Mouse (Mus musculus) kidney, postnatal 0 days (tissue): Measurements from ENCODE around the gene Srebf2. TPM values are rescaled to one million over a fixed set of nuclear protein-coding genes. Genes with fewer than 3 reads are reported as not detected.

ENCODE experiments used
- ATAC-seq: fragments of 200-750 bp; cut with Nextera tagmentation; replicated peaks from 2 replicates; pipeline ENCODE4 v1.8.0; 2017; ENCODE audit warnings: low read depth, moderate number of reproducible peaks, moderate TSS enrichment, moderate library complexity; ENCODE audit not compliant: low FRiP score
- DNase-seq: peaks from one replicate; pipeline ENCODE4 v3.0.0-alpha.2; 2016; ENCODE audit warnings: low spot score
- H3K27ac ChIP-seq: fragments of 300-500 bp; sonication (generic); 2 replicates; pipeline ENCODE4 v1.5.1; 2014; ENCODE audit warnings: mild to moderate bottlenecking
- H3K27me3 ChIP-seq: fragments of 300-500 bp; sonication (generic); 2 replicates; pipeline ENCODE4 v1.6.1; 2014; ENCODE audit warnings: low read length, mixed read lengths; ENCODE audit not compliant: insufficient read depth
- H3K36me3 ChIP-seq: fragments of 300-500 bp; sonication (generic); 2 replicates; pipeline ENCODE4 v1.6.1; 2014; ENCODE audit warnings: low read length, mixed read lengths; ENCODE audit not compliant: insufficient read depth
- H3K4me1 ChIP-seq: fragments of 300-500 bp; sonication (generic); replicated peaks from 2 replicates; pipeline ENCODE4 v1.6.1; 2014; ENCODE audit warnings: antibody characterized with exemption, low read length, mixed read lengths; ENCODE audit not compliant: insufficient read depth
- H3K4me2 ChIP-seq: fragments of 300-500 bp; sonication (generic); 2 replicates; pipeline ENCODE4 v1.6.1; 2014; ENCODE audit warnings: mild to moderate bottlenecking, low read length, moderate library complexity, mixed read lengths
- H3K4me3 ChIP-seq: fragments of 300-500 bp; sonication (generic); replicated peaks from 2 replicates; pipeline ENCODE4 v1.5.1; 2014; ENCODE audit warnings: low read depth, low read length
- H3K9ac ChIP-seq: fragments of 300-500 bp; sonication (generic); 2 replicates; pipeline ENCODE4 v1.6.1; 2014; ENCODE audit warnings: low read depth, low read length
- H3K9me3 ChIP-seq: fragments of 300-500 bp; sonication (generic); replicated peaks from 2 replicates; pipeline ENCODE4 v1.6.1; 2016; ENCODE audit warnings: low read length, inconsistent platforms, mixed read lengths
- CTCF ChIP-seq: IDR thresholded peaks from 2 replicates; pipeline ENCODE4 v1.5.1; 2016; ENCODE audit warnings: antibody characterized with exemption, low read depth, mild to moderate bottlenecking, moderate library complexity
- WGBS: fragments of 180-500 bp; shearing (Covaris S2); extraction: QIAGEN DNeasy Blood & Tissue Kit; methylation state at CpG from one replicate; pipeline ENCODE4 v1.1.7; 2014; 5-methylcytosine and 5-hydroxymethylcytosine counted together
- polyA plus RNA-seq: library from polyadenylated mRNA; unstranded; fragments of >200 nt; fragmentation: Nextera tagmentation; extraction: Ambion mirVana; gene quantifications from 2 replicates; pipeline ENCODE4 v1.2.1, GENCODE M21; 2015

Srebf2 gene
- polyA plus RNA-seq, 1 experiment from 2014 or later: 89.0 TPM

- TF ChIP-seq CTCF: peak; percentile 65
- no peak overlapping the region for H3K4me2 ChIP-seq
- DNase-seq (peak; percentile 53), ATAC-seq (no peak)
- peaks cover 58% of the 10 kb centered on the region; the same call in 1 of the 2 replicates for H3K36me3 ChIP-seq
- H3K4me1 ChIP-seq: no peaks in the 10 kb centered on the region
- 96% methylated on average over 10 of the region's 10 CpGs for whole genome bisulfite sequencing
- no peak overlapping the region for H3K27ac ChIP-seq
- no peaks in the 10 kb centered on the region for H3K9me3 ChIP-seq
- H3K27me3 ChIP-seq: no peaks in the 10 kb centered on the region
- H3K4me3 ChIP-seq: no peak overlapping the region
- no peak overlapping the region for H3K9ac ChIP-seq
Observed at GRCm38 (mm10) chr15:82188481-82189240, 41.7 kb downstream of the Srebf2 start.

DNA sequence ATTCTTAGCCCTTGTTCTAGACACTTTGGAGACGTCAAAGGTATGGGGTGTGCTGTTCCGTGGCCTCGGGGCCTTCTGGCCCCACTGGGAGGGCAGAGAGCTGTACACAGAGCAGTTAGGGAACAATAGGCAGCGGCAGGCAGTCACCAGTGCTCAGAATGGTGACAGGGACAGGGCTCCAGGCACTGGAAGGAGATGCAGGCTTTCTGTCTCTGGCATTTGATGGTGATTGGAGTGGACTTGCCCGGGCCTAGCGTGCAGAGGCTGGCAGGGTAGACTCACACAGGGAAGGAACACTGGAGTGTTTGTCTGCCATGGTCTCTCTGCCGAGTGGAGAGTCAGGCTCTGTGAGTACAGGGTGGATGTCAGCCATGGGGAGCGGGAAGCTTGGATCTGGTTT, 45.6 kb downstream of the Srebf2 start:
- H3K27me3 ChIP-seq: no peaks in the 10 kb centered on the region
- peaks cover 63% of the 10 kb centered on the region for H3K36me3 ChIP-seq
- H3K27ac ChIP-seq: no peak overlapping the region
- H3K4me3 ChIP-seq: no peak overlapping the region
- no peak for TF ChIP-seq CTCF
- no peaks in the 10 kb centered on the region for H3K9me3 ChIP-seq
- no peak overlapping the region for H3K4me2 ChIP-seq
- no peaks in the 10 kb centered on the region for H3K4me1 ChIP-seq
- no peak overlapping the region for H3K9ac ChIP-seq
- DNase-seq (no peak), ATAC-seq (no peak)
- WGBS: 87% methylated on average over 8 of the region's 8 CpGs

DNA sequence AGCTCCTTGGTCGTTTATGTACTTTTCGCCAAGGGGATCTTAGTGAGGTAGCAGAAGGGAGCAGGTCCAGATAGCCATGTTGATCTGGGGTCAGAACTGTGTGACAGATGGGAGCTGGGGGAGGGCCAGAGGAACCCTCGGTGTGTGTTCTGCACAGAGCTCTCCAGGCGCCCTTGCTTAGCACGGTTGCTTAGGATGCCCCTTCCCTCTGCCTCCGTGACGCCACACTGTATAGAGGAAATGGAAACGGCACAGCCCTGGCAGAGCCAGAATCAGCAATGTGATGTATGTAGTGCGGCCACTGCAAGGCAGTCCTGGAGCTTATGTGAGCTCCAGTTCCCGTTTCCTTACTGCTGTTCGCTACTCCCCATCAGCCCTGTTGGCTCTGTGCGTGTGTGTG, 49.3 kb downstream of the Srebf2 start:
- no peaks in the 10 kb centered on the region for H3K4me1 ChIP-seq
- H3K27me3 ChIP-seq: no peaks in the 10 kb centered on the region
- no peak overlapping the region for H3K27ac ChIP-seq
- H3K36me3 ChIP-seq: peaks cover 60% of the 10 kb centered on the region
- WGBS: 85% methylated on average over 12 of the region's 12 CpGs
- no peak for TF ChIP-seq CTCF
- H3K4me2 ChIP-seq: no peak overlapping the region
- H3K9me3 ChIP-seq: no peaks in the 10 kb centered on the region
- ATAC-seq: no peak
- no peak overlapping the region for H3K4me3 ChIP-seq
- no peak for DNase-seq
- H3K9ac ChIP-seq: no peak overlapping the region

DNA sequence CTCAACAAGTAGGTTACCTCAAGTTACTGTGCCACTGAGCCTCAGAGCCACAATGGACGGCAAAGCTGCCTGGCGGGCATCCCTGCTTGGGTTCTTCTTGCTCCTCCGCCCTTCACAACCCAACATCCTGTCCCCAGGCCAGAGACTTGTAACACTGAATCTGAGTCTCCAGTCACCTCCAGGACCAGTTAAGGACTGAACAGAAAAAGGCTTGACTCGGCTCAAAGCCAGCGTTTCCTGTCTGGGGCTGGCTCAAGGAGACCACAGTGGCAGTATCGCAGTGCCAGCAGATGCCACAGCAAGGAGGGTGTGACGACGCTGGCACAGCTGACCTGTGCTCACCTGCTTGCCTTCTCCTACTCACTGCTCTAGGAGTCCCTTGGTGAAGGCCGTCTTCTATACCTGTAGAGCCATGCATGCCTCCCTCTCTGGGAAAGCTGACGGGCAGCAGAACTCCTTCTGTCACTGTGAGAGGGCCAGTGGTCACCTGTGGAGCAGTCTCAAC, 50.3 kb downstream of the Srebf2 start:
- 91% methylated on average over 10 of the region's 10 CpGs for WGBS
- H3K27ac ChIP-seq: no peak overlapping the region
- no peaks in the 10 kb centered on the region for H3K9me3 ChIP-seq
- H3K9ac ChIP-seq: no peak overlapping the region
- H3K4me1 ChIP-seq: no peaks in the 10 kb centered on the region
- no peak for TF ChIP-seq CTCF
- no peak overlapping the region for H3K4me2 ChIP-seq
- no peaks in the 10 kb centered on the region for H3K27me3 ChIP-seq
- no peak overlapping the region for H3K4me3 ChIP-seq
- DNase-seq (no peak), ATAC-seq (no peak)
- peaks cover 64% of the 10 kb centered on the region for H3K36me3 ChIP-seq

GRCm38 (mm10) chr15:82197937-82198336, 51.0 kb downstream of the Srebf2 start:
- H3K36me3 ChIP-seq: peaks cover 67% of the 10 kb centered on the region
- DNase-seq (no peak), ATAC-seq (no peak)
- H3K4me3 ChIP-seq: no peak overlapping the region
- H3K9me3 ChIP-seq: no peaks in the 10 kb centered on the region
- TF ChIP-seq CTCF: no peak
- no peak overlapping the region for H3K27ac ChIP-seq
- H3K4me1 ChIP-seq: no peaks in the 10 kb centered on the region
- no peak overlapping the region for H3K9ac ChIP-seq
- WGBS: 86% methylated on average over 11 of the region's 11 CpGs
- H3K27me3 ChIP-seq: no peaks in the 10 kb centered on the region
- H3K4me2 ChIP-seq: no peak overlapping the region

- DNase-seq (no peak), ATAC-seq (no peak)
- Histone ChIP-seq H3K27ac (no peak overlapping the region), H3K9me3 (no peaks in the 10 kb centered on the region), H3K4me2 (no peak overlapping the region), H3K4me1 (no peaks in the 10 kb centered on the region), H3K27me3 (no peaks in the 10 kb centered on the region), H3K36me3 (peaks cover 67% of the 10 kb centered on the region), H3K4me3 (no peak overlapping the region), H3K9ac (no peak overlapping the region)
- WGBS: 86% methylated on average over 7 of the region's 7 CpGs
- TF ChIP-seq CTCF: no peak
Observed at GRCm38 (mm10) chr15:82198342-82198741, 51.4 kb downstream of the Srebf2 start.
